Mouse (Mus musculus) spleen, embryonic (tissue): Measurements from ENCODE around the gene Nectin3.
"Not testable (repeated sequence)": the region's sequence is repeated elsewhere in the genome, so short reads cannot be mapped to it uniquely, and the experiment has no call there.

Experiments used
- CTCF ChIA-PET: fragments of 350-600 bp; sonication (Branson Sonifier 250); formaldehyde crosslinking; loops from one replicate; lab custom pipeline; 2022; lab: Charles Lee

Gene Nectin3

DNA sequence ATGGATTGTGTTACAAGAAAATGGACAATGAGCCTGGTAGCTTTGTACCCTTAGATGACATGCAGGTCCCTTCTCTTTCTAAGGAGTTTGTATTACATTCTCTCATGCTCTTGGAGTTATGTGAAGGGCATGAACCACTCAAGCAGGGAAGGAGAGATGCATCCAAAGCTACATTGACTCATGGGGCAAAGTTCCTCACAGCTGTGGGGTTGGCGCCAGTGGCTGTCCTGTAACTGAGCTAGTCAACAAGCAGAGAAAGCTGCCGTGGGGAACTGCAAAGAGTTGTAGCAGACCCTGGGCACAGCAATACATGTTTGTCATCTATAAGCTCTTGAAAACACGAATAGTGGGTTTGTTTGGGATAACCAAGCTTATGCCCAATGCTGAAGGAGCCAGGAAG, 82.1 kb downstream of the Nectin3 start:
- CTCF ChIA-PET, result no interaction called here

GRCm38 (mm10) chr16:46410739-46411057, 87.6 kb downstream of the Nectin3 start:
- CTCF ChIA-PET, result no interaction called here

GRCm38 (mm10) chr16:46410053-46410738, 88.1 kb downstream of the Nectin3 start:
- CTCF ChIA-PET, result no interaction called here

DNA sequence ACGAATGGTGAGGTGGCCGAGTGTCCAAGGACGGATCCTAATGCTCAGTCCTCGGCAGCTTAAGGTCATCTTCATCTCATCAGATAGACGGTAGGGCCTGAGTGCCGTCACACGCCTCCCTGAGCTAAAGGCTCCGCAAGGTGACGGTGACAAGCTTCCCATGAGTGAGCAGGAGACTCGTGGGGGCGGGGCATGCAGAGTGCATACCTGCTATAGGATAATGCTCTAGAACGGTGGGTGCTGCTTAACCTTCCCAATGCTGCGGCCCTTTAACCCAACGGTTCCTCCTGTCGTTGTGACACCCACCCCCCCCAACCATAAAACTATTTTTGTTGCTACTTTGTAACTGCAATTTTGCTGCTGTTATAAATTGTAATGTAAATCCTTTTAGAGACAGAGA, 90.3 kb downstream of the Nectin3 start:
- CTCF ChIA-PET, result no interaction called here

DNA sequence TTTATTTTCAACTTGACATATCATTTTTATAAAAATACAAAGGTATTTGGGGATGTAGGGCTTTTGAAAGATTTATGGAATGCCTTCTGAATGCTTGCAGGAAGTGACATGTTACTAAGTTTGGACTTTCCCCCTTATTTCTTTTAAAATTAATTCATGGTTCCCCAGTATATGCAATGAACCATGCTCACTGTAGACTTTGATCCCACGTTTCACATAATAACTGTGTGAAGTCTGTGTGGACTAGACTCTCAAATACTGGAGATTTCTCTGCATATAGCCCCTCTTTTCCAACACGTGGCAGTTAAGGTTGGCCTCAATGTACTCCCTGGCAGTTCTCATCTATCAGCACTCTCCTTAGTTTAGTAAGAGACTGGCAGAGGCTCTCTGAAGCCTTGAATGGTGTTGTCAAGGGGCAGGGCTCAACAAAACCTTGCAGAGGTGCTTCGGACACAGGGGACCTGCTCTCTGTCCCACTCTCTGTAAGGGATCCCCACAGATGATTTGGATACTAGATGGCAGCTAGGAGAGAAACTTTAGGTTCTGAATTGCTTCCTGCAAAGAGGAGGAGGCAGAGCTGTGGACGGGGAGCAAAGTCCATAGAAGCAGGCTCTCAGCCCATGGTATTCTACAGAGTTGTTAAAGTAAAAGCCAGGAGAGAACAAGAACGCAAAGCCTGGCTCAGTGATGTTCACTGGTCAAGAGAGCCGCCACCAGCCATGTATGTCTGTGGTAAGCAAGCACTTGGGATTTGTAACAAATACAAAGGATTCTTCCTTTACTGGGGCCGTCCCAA, 91.3 kb downstream of the Nectin3 start:
- CTCF ChIA-PET, result no interaction called here

- CTCF ChIA-PET, result no interaction called here
Observed at GRCm38 (mm10) chr16:46397945-46398344, 100.4 kb downstream of the Nectin3 start.

DNA sequence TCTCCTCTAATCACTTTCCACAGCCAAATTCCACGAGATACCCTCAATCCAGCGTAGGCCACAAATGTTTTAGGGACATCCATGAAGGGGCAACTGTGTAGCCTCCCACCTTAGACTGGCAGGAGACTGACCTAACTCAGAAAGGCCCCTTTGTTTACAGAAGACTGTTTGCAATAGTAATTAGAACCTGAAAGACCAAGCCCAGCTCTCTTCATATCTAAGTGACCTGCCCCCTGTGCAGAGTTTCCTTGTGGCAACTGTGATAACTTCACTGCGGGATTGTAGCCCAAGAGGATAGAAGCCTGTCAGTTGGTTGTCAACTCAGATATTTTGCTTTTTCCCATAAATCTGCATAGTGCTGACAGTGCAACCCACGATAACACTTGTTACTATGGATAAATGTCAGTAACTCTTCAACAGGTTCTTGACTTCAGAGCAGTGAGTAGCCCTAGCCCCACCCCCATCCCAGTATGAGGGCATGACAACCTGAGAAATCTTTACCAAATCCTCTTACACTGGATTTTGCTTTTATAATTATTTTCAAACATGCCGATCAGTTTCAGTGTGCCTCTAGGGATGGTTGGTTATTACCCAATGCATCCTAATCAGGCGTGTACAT, 108.8 kb downstream of the Nectin3 start:
- CTCF ChIA-PET, result no interaction called here

DNA sequence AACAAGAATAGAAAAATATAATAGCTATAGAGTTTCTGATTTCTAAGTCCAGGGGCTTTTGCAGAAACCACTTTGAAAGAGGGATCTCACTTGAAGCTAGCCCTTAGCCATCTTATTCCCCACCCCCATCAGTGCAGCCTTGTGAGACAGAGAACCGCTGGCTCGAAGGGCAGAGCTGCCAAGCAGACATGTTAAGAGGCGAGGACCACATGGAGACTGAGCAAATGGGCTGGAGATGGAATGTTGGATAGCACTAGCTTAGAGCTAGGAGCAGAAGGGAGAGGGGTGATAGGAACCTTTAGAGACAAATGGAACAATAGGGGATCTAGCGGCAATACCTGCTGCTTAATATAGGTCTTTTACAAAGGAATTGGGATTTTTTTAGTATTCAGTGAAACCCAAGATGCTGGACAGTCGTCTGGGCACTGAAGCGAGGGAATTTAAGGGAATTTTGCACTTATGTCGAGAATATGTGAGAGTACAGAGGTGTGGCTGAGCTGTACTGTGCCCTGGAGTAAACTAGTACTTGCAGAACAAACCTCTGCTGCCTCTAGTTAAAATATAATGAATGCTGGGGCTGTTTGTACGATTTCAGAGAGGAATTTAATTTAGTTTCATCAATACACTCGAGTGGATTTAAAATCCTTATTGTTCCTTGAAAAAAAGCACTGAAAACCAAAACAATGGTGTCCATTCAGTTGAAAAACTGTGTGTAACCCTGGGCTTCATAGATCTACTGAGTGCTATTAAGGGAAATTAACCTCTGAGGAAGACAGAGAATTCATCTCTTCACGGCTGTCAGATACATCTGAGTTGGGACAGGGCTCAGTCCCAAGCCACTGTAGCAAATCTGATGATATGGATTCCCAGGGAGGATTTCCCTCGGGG, 109.6 kb downstream of the Nectin3 start:
- CTCF ChIA-PET, result no interaction called here

DNA sequence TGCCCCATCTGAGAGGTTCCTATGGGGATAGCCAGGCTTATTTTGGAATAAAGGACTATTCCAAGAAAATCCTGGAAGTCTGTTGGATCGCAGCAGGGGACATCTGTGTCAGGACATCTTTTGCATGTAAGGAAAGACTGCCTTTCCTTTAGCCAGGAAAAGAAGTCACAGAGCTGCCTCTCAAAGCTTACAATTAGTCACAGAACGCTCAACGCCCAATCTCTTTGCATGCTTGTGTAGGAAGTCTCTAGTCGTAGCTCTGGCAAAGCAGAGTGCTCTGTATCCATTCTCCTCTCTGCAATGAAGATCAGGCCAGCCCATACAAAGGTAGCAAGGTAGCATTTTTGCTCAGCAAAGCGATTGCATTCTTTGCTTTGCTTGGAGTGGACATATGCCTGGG, 114.0 kb downstream of the Nectin3 start:
- CTCF ChIA-PET, result no interaction called here

- CTCF ChIA-PET, result no interaction called here
Observed at GRCm38 (mm10) chr16:46383344-46383743, 115.0 kb downstream of the Nectin3 start.

DNA sequence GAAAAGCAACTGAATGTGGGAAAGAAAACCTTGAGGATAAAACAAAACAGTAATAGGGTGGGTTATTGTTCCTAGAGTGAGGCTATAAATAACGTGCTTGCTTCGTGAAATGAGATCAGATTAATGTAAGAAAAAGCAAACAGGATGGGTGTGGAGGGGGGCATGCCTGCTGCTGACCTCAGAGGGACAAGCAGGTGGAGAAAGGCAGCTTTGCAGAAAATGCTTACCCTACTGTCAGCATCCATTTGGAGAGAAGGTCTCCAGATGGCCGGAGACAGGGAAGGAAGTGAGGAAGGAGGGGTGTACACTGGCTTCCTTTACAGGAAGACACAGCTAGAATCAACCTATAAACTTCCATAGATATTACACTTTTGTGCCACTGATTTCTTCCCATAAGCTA, 121.8 kb downstream of the Nectin3 start:
- CTCF ChIA-PET, result no interaction called here

DNA sequence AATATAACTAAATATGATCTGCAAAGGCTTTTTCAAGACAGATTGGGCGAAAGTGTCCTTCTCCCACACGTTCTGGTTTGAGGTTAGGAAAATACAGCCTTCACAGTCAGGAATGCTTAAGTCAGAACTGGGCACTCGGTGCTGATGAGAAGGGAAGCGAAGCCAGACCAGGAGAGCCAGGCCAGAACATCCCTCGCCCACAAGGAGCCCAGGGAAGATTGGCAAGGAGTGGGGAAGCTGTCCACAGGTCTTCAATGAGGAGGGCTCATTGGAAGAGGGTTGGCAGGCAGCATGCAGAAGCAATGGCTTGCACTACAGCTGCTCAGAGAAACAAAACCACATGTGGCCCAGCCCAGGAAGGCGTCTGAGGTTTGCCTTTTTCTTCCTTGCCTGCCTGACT, 136.3 kb downstream of the Nectin3 start:
- CTCF ChIA-PET, result no interaction called here

- CTCF ChIA-PET, result not testable (repeated sequence)
Observed at GRCm38 (mm10) chr16:46357658-46358057, 140.7 kb downstream of the Nectin3 start.

GRCm38 (mm10) chr16:46356663-46357062, 141.7 kb downstream of the Nectin3 start:
- CTCF ChIA-PET, result no interaction called here
